Mouse (Mus musculus): Measurements from ENCODE around the gene Abca13.
"Not testable (repeated sequence)": the region's sequence is repeated elsewhere in the genome, so short reads cannot be mapped to it uniquely, and the experiment has no call there.

The Abca13 gene

GRCm38 (mm10) chr11:9191555-9192131, at the start of gene Abca13:
TSS of gene Abca13 (plus strand) at chr11:9191942.
- peak; percentile 21 for DNase-seq (ENCODE audit: extremely low spot score, low spot score)

- no peak for DNase-seq (ENCODE audit: extremely low spot score, low spot score)
These were observed 46.6 kb upstream of the Abca13 start for GRCm38 (mm10) chr11:9145113-9145512.

GRCm38 (mm10) chr11:9146115-9146514, 45.6 kb upstream of the Abca13 start:
- DNase-seq (ENCODE audit: extremely low spot score, low spot score), result no peak

- DNase-seq (ENCODE audit: extremely low spot score, low spot score), result no peak
These were observed 45.1 kb upstream of the Abca13 start for GRCm38 (mm10) chr11:9146683-9147082.

- DNase-seq (ENCODE audit: extremely low spot score, low spot score), result no peak
These were observed 43.5 kb upstream of the Abca13 start for GRCm38 (mm10) chr11:9148206-9148605.

- DNase-seq (ENCODE audit: extremely low spot score, low spot score), result not testable (repeated sequence)
These were observed 41.3 kb upstream of the Abca13 start for GRCm38 (mm10) chr11:9150403-9150802.

GRCm38 (mm10) chr11:9159953-9160352, 31.8 kb upstream of the Abca13 start:
- DNase-seq (ENCODE audit: extremely low spot score, low spot score), result no peak

GRCm38 (mm10) chr11:9167331-9167730, 24.4 kb upstream of the Abca13 start:
- no peak for DNase-seq (ENCODE audit: extremely low spot score, low spot score)

- no peak for DNase-seq (ENCODE audit: extremely low spot score, low spot score)
These were observed 10.3 kb upstream of the Abca13 start for GRCm38 (mm10) chr11:9181477-9181876.

- not testable (repeated sequence) for DNase-seq (ENCODE audit: extremely low spot score, low spot score)
These were observed 2.3 kb upstream of the Abca13 start for GRCm38 (mm10) chr11:9189471-9189870.

- DNase-seq (ENCODE audit: extremely low spot score, low spot score), result peak; percentile 16
These were observed 779 bp upstream of the Abca13 start for GRCm38 (mm10) chr11:9190772-9191554.

GRCm38 (mm10) chr11:9194861-9195260, 3.1 kb downstream of the Abca13 start:
- DNase-seq (ENCODE audit: extremely low spot score, low spot score), result no peak

GRCm38 (mm10) chr11:9199868-9200267, 8.1 kb downstream of the Abca13 start:
- DNase-seq (ENCODE audit: extremely low spot score, low spot score), result no peak

GRCm38 (mm10) chr11:9210707-9211106, 19.0 kb downstream of the Abca13 start:
- DNase-seq (ENCODE audit: extremely low spot score, low spot score), result no peak

- DNase-seq (ENCODE audit: extremely low spot score, low spot score), result no peak
These were observed 21.8 kb downstream of the Abca13 start for GRCm38 (mm10) chr11:9213580-9213979.

- DNase-seq (ENCODE audit: extremely low spot score, low spot score), result no peak
These were observed 24.5 kb downstream of the Abca13 start for GRCm38 (mm10) chr11:9216252-9216651.

- no peak for DNase-seq (ENCODE audit: extremely low spot score, low spot score)
These were observed 28.8 kb downstream of the Abca13 start for GRCm38 (mm10) chr11:9220501-9220900.

GRCm38 (mm10) chr11:9221646-9222045, 29.9 kb downstream of the Abca13 start:
- no peak for DNase-seq (ENCODE audit: extremely low spot score, low spot score)

GRCm38 (mm10) chr11:9226399-9226798, 34.7 kb downstream of the Abca13 start:
- DNase-seq (ENCODE audit: extremely low spot score, low spot score), result no peak

GRCm38 (mm10) chr11:9249627-9250026, 57.9 kb downstream of the Abca13 start:
- not testable (repeated sequence) for DNase-seq (ENCODE audit: extremely low spot score, low spot score)

- not testable (repeated sequence) for DNase-seq (ENCODE audit: extremely low spot score, low spot score)
These were observed 71.3 kb downstream of the Abca13 start for GRCm38 (mm10) chr11:9263072-9263471.

GRCm38 (mm10) chr11:9269090-9269489, 77.3 kb downstream of the Abca13 start:
- DNase-seq (ENCODE audit: extremely low spot score, low spot score), result no peak

GRCm38 (mm10) chr11:9285204-9285603, 93.5 kb downstream of the Abca13 start:
- no peak for DNase-seq (ENCODE audit: extremely low spot score, low spot score)

All from neural tube, embryonic 10.5 days (tissue).